Mouse (Mus musculus) small intestine, adult 2 months (tissue): ENCODE measurements around the gene Olfr643.

Source experiments
- CTCF ChIP-seq: fragments of 200-500 bp; IDR thresholded peaks from 2 replicates; pipeline ENCODE4 v1.5.1; 2012; ENCODE audit warnings: low read depth, mild to moderate bottlenecking, control low read depth, inconsistent platforms, low read length, moderate library complexity, mixed read lengths; ENCODE audit not compliant: insufficient replicate concordance, insufficient read length; ENCODE audit errors: extremely low read depth
- POLR2A ChIP-seq: fragments of 200-500 bp; IDR thresholded peaks from 2 replicates; pipeline ENCODE4 v1.6.1; 2012; ENCODE audit warnings: low read depth, mild to moderate bottlenecking, control low read depth, inconsistent platforms, low read length, moderate library complexity

GRCm38 (mm10) chr7:104061345-104061744 is 75.9 kb downstream of the Olfr643 start, which contains the start of gene 4930516K23Rik:
- TF ChIP-seq CTCF (no peak), POLR2A (no peak)
